Mouse (Mus musculus): Measurements from ENCODE around the gene Ticrr. TPM values are rescaled to one million over a fixed set of nuclear protein-coding genes. Genes with fewer than 3 reads are reported as not detected.

Gene Ticrr
- polyA plus RNA-seq, 1 experiment from 2014 or later = 11.6 TPM

- Histone ChIP-seq H3K4me3 (replicated peaks) (no peak within 1 kb of the TSS), H3K9me3 (replicated peaks) (no peaks in the 10 kb centered on the region), H3K36me3 (peaks cover 13% of the 10 kb centered on the region), H3K9ac (no peak within 1 kb of the TSS), H3K27me3 (peaks cover 4% of the 10 kb centered on the region; the same call in 1 of the 2 replicates), H3K4me2 (no peak within 1 kb of the TSS), H3K4me1 (0 out of 2 replicates have a peak, but pooled peaks cover 3% of the 10 kb centered on the region), H3K27ac (no peak within 1 kb of the TSS)
- no peak for ATAC-seq (replicated peaks; ENCODE audit: low FRiP score)
- 67% methylated on average over 4 of the region's 4 CpGs for WGBS
These were observed 72.6 kb downstream of the Ticrr start, which contains the start of gene Plin1 for GRCm38 (mm10) chr7:79732622-79733021. Gene Plin1 (minus strand): TSS chr7:79732903.

GRCm38 (mm10) chr7:79734563-79734962 lies 74.6 kb downstream of the Ticrr start:
- H3K4me2 ChIP-seq = no peak overlapping the region
- 0 out of 2 replicates have a peak, but pooled peaks have one; percentile 69 for ATAC-seq (replicated peaks; ENCODE audit: low FRiP score)
- WGBS = 62% methylated on average over 8 of the region's 8 CpGs

GRCm38 (mm10) chr7:79736511-79736910 lies 76.5 kb downstream of the Ticrr start:
- Histone ChIP-seq H3K9ac (no peak overlapping the region), H3K27ac (no peak overlapping the region), H3K27me3 (no peaks in the 10 kb centered on the region), H3K36me3 (peaks cover 17% of the 10 kb centered on the region), H3K4me2 (no peak overlapping the region), H3K4me3 (replicated peaks) (no peak overlapping the region), H3K9me3 (replicated peaks) (no peaks in the 10 kb centered on the region), H3K4me1 (no peaks in the 10 kb centered on the region)
- WGBS = 88% methylated on average over 14 of the region's 14 CpGs
- ATAC-seq (replicated peaks; ENCODE audit: low FRiP score) = no peak

More at GRCm38 (mm10) chr7:79734563-79734962, 74.6 kb downstream of the Ticrr start:
- no peaks in the 10 kb centered on the region for H3K9me3 ChIP-seq (replicated peaks)
- no peak overlapping the region for H3K4me3 ChIP-seq (replicated peaks)
- H3K36me3 ChIP-seq = peaks cover 13% of the 10 kb centered on the region
- H3K4me1 ChIP-seq = no peaks in the 10 kb centered on the region
- H3K27me3 ChIP-seq = no peaks in the 10 kb centered on the region
- H3K9ac ChIP-seq = no peak overlapping the region
- H3K27ac ChIP-seq = no peak overlapping the region

- Histone ChIP-seq H3K36me3 (peaks cover 17% of the 10 kb centered on the region), H3K9ac (no peak overlapping the region), H3K4me2 (no peak overlapping the region), H3K27ac (no peak overlapping the region), H3K4me1 (peaks cover 7% of the 10 kb centered on the region), H3K27me3 (no peaks in the 10 kb centered on the region), H3K9me3 (replicated peaks) (no peaks in the 10 kb centered on the region), H3K4me3 (replicated peaks) (no peak overlapping the region)
- no peak for ATAC-seq (replicated peaks; ENCODE audit: low FRiP score)
- WGBS = 88% methylated on average over 2 of the region's 2 CpGs
These were observed 78.9 kb downstream of the Ticrr start for GRCm38 (mm10) chr7:79738913-79739312.

GRCm38 (mm10) chr7:79740279-79740678 lies 80.3 kb downstream of the Ticrr start:
- ATAC-seq (replicated peaks; ENCODE audit: low FRiP score) = no peak
- H3K36me3 ChIP-seq = peaks cover 17% of the 10 kb centered on the region
- H3K4me2 ChIP-seq = no peak overlapping the region
- no peak overlapping the region for H3K4me3 ChIP-seq (replicated peaks)
- no peak overlapping the region for H3K9ac ChIP-seq
- no peaks in the 10 kb centered on the region for H3K9me3 ChIP-seq (replicated peaks)
- WGBS = 76% methylated on average over 4 of the region's 4 CpGs
- no peak overlapping the region for H3K27ac ChIP-seq
- peaks cover 7% of the 10 kb centered on the region for H3K4me1 ChIP-seq
- no peaks in the 10 kb centered on the region for H3K27me3 ChIP-seq

GRCm38 (mm10) chr7:79742277-79742658 lies 82.3 kb downstream of the Ticrr start:
- Histone ChIP-seq H3K27me3 (no peaks in the 10 kb centered on the region), H3K4me1 (peaks cover 7% of the 10 kb centered on the region), H3K27ac (no peak overlapping the region), H3K36me3 (peaks cover 7% of the 10 kb centered on the region), H3K9ac (peak overlapping the region; percentile 63), H3K4me3 (replicated peaks) (peak overlapping the region; percentile 79), H3K4me2 (peak overlapping the region; percentile 99), H3K9me3 (replicated peaks) (no peaks in the 10 kb centered on the region)
- no peak for ATAC-seq (replicated peaks; ENCODE audit: low FRiP score)
- WGBS = 18% methylated on average over 11 of the region's 11 CpGs

GRCm38 (mm10) chr7:79742659-79743536 lies 82.9 kb downstream of the Ticrr start, which contains the start of the genes Pex11a and Wdr93:
Gene Pex11a (minus strand): TSS chr7:79743131.
Gene Wdr93 (plus strand): TSS chr7:79743163.
- Histone ChIP-seq H3K9me3 (replicated peaks) (no peaks in the 10 kb centered on the region), H3K36me3 (0 out of 2 replicates have a peak, but pooled peaks cover 4% of the 10 kb centered on the region), H3K9ac (peak within 1 kb of the TSS; percentile 63), H3K27me3 (no peaks in the 10 kb centered on the region), H3K4me2 (peak within 1 kb of the TSS; percentile 99), H3K4me3 (replicated peaks) (peak within 1 kb of the TSS; percentile 79), H3K27ac (no peak within 1 kb of the TSS), H3K4me1 (peaks cover 7% of the 10 kb centered on the region)
- peak; percentile 85 for ATAC-seq (replicated peaks; ENCODE audit: low FRiP score)
- WGBS = 2% methylated on average over 46 of the region's 46 CpGs

GRCm38 (mm10) chr7:79744051-79744450 lies 84.1 kb downstream of the Ticrr start:
- H3K27me3 ChIP-seq = 0 out of 2 replicates have a peak, but pooled peaks cover 2% of the 10 kb centered on the region
- no peak for ATAC-seq (replicated peaks; ENCODE audit: low FRiP score)
- peaks cover 7% of the 10 kb centered on the region for H3K4me1 ChIP-seq
- H3K4me3 ChIP-seq (replicated peaks) = no peak overlapping the region
- no peak overlapping the region for H3K9ac ChIP-seq
- no peaks in the 10 kb centered on the region for H3K9me3 ChIP-seq (replicated peaks)
- 91% methylated on average over 9 of the region's 9 CpGs for WGBS
- H3K36me3 ChIP-seq = 0 out of 2 replicates have a peak, but pooled peaks cover 4% of the 10 kb centered on the region
- H3K4me2 ChIP-seq = no peak overlapping the region
- no peak overlapping the region for H3K27ac ChIP-seq

GRCm38 (mm10) chr7:79744585-79744984 lies 84.6 kb downstream of the Ticrr start:
- Histone ChIP-seq H3K36me3 (0 out of 2 replicates have a peak, but pooled peaks cover 3% of the 10 kb centered on the region), H3K9ac (no peak overlapping the region), H3K27me3 (0 out of 2 replicates have a peak, but pooled peaks cover 2% of the 10 kb centered on the region), H3K27ac (no peak overlapping the region), H3K4me2 (no peak overlapping the region), H3K4me3 (replicated peaks) (no peak overlapping the region), H3K9me3 (replicated peaks) (no peaks in the 10 kb centered on the region), H3K4me1 (peaks cover 7% of the 10 kb centered on the region)
- ATAC-seq (replicated peaks; ENCODE audit: low FRiP score) = no peak
- 80% methylated on average over 5 of the region's 5 CpGs for WGBS

GRCm38 (mm10) chr7:79747659-79748058 lies 87.7 kb downstream of the Ticrr start:
- Histone ChIP-seq H3K9me3 (replicated peaks) (no peaks in the 10 kb centered on the region), H3K27me3 (0 out of 2 replicates have a peak, but pooled peaks cover 2% of the 10 kb centered on the region), H3K27ac (no peak overlapping the region), H3K4me3 (replicated peaks) (no peak overlapping the region), H3K4me2 (no peak overlapping the region), H3K36me3 (no peaks in the 10 kb centered on the region), H3K4me1 (peaks cover 7% of the 10 kb centered on the region), H3K9ac (no peak overlapping the region)
- WGBS = 83% methylated on average over 6 of the region's 6 CpGs
- ATAC-seq (replicated peaks; ENCODE audit: low FRiP score) = no peak
